Mouse (Mus musculus): ENCODE measurements around the gene Tldc1. TPM values are rescaled to one million over a fixed set of nuclear protein-coding genes. Genes with fewer than 3 reads are reported as not detected.

Gene Tldc1
- polyA plus RNA-seq, 1 experiment from 2014 or later, result 10.9 TPM

DNA sequence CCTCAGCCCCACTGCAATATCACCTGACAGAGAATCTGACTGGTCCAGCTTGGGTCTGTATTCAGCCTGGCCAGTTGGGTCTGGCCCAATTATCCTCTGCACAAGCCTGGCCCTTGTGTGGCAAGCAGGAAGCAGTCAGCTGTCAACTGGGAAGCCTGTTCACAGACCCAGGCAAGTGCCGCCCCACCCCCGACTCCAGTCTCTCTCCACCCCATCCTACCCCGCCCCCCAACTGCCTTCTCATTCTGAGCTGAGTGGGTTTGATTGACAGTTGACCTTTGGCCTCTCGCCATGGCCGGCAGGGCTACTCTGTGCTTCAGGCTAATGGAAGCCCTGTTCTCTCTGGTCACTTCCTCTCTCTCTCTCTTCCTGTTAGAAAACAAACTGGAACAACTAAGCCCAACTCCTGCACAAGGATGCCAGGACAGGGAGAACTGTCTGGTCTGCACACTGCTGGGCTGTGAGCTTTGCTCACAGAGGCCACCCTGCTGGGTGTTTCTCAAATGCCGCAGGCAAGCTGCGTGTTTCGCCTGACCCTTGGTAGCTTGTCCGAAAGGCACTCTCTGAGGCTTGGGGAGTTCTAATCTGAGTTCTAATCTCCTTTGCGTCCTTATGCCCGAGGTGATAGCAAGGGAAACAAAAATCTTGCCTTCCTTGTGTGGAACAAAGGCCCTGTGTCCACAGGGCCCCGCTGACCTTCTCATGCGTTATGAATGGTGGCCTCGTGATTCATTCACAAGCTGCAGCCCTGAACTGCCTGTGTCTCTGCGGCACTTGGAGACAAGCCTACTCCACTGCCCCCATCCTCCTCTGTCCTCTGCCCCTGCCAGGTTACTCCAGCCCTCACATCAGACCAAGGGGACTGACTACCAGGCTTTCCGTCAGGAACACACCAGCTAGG lies 13.8 kb upstream of the Tldc1 start:
- no peaks in the 10 kb centered on the region for H3K9me3 ChIP-seq (replicated peaks; ENCODE audit: control insufficient read depth, low read length, poor library complexity, severe bottlenecking)
- no peak overlapping the region for H3K4me3 ChIP-seq (ENCODE audit: low read depth, low read length)
- no peak overlapping the region for H3K4me2 ChIP-seq (ENCODE audit: low read length)
- peaks cover 5% of the 10 kb centered on the region; the same call in 1 of the 2 replicates for H3K4me1 ChIP-seq (ENCODE audit: control insufficient read depth, insufficient read depth, low read length)
- no peak overlapping the region; the same call in 1 of the 2 replicates for H3K9ac ChIP-seq (ENCODE audit: low read depth, low read length)
- H3K27me3 ChIP-seq (ENCODE audit: control insufficient read depth, insufficient read depth, low read depth, low read length), result no peaks in the 10 kb centered on the region
- ATAC-seq, result peak; percentile 37; the same call in 1 of the 2 replicates
- peak overlapping the region; percentile 43; the same call in 1 of the 2 replicates for H3K27ac ChIP-seq (ENCODE audit: low read length)
- H3K36me3 ChIP-seq (ENCODE audit: control insufficient read depth, insufficient read depth, low read length), result no peaks in the 10 kb centered on the region
- 8% methylated on average over 16 of the region's 16 CpGs for WGBS

DNA sequence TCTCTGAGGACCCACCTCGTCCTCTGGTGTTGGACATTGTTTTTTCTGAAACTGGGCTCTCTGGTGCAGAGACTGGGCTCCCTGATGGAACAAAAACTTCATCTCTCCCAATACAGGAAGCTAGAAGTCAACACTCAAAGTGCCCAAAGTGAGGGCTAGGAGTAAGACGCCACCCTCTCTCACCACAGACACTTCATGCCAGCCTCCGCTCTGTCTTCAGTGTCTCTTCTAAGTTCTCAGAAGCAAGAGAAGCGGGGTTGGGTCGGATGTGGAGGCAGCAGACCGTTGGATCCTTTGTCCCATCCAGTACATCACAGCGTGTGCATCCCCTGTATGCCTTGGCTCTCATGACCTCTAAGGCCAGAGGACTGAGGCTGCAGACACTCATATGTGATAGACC lies 11.4 kb upstream of the Tldc1 start:
- Histone ChIP-seq H3K4me3 (ENCODE audit: low read depth, low read length) (no peak overlapping the region), H3K4me2 (ENCODE audit: low read length) (no peak overlapping the region), H3K4me1 (ENCODE audit: control insufficient read depth, insufficient read depth, low read length) (peaks cover 5% of the 10 kb centered on the region; the same call in 1 of the 2 replicates), H3K9me3 (replicated peaks; ENCODE audit: control insufficient read depth, low read length, poor library complexity, severe bottlenecking) (no peaks in the 10 kb centered on the region), H3K27me3 (ENCODE audit: control insufficient read depth, insufficient read depth, low read depth, low read length) (no peaks in the 10 kb centered on the region), H3K36me3 (ENCODE audit: control insufficient read depth, insufficient read depth, low read length) (no peaks in the 10 kb centered on the region), H3K27ac (ENCODE audit: low read length) (no peak overlapping the region), H3K9ac (ENCODE audit: low read depth, low read length) (no peak overlapping the region)
- ATAC-seq, result no peak
- WGBS, result 86% methylated on average over 7 of the region's 7 CpGs

DNA sequence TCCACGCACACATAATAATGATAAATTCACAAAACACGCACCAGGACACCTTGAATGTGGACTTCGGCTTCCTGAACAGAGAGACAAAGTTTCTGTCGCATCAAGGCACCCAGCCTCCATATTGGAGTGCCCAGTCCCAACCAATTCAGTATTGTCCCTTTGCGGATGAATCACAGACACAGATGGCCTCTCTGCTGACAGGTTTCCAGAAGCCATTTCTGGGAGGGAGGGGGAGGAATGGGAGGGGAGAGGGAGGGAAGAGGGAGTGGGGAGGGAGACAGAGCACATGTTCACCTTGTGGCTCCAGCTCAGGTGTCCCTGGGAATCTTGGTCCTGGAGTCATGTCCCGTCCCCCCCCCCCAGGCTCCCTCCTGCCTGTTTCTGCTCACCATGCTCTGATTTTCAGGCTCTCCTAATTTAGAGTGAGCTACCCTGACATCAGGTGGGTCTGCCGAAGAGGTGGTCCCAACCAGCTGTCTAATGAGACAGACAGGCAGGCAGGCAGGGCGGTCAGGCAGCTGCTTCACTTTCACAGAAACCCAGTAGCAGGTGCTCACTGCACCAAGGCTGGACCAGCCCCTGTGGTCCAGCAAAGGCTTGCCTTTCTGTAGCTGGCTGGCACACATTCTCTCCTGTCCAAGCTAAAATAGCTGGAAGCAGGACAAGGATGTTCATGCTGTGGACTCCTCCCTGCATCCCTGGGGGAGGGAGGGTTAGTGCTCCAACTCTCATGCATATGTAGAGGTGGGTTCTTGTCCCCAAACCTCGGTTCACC lies 10.6 kb upstream of the Tldc1 start:
- Histone ChIP-seq H3K4me2 (ENCODE audit: low read length) (no peak overlapping the region), H3K9me3 (replicated peaks; ENCODE audit: control insufficient read depth, low read length, poor library complexity, severe bottlenecking) (no peaks in the 10 kb centered on the region), H3K9ac (ENCODE audit: low read depth, low read length) (no peak overlapping the region), H3K27ac (ENCODE audit: low read length) (no peak overlapping the region), H3K4me1 (ENCODE audit: control insufficient read depth, insufficient read depth, low read length) (peaks cover 5% of the 10 kb centered on the region; the same call in 1 of the 2 replicates), H3K27me3 (ENCODE audit: control insufficient read depth, insufficient read depth, low read depth, low read length) (no peaks in the 10 kb centered on the region), H3K36me3 (ENCODE audit: control insufficient read depth, insufficient read depth, low read length) (no peaks in the 10 kb centered on the region), H3K4me3 (ENCODE audit: low read depth, low read length) (no peak overlapping the region)
- 67% methylated on average over 9 of the region's 9 CpGs for WGBS
- ATAC-seq, result no peak

DNA sequence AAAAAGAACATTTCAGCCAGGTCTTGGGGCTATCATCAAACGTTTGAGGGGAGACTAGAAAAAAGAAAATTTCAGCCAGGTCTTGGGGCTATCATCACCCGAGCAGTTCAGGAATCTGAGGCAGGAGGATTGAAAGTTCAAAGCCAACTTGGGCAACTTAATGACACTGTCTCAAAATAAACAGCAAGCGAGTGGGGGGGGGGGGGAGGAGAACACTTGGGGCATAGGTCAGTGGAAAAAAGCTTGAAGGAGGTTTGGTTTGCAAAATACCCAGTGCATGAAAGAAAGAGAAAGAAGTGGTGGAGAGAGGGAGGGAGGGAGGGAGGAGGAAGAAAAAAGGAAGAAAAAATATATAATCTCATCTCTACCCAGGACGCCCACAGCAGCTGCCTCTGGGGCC lies 9.1 kb upstream of the Tldc1 start:
- 45% methylated on average over 4 of the region's 4 CpGs for WGBS
- Histone ChIP-seq H3K4me1 (ENCODE audit: control insufficient read depth, insufficient read depth, low read length) (peaks cover 5% of the 10 kb centered on the region; the same call in 1 of the 2 replicates), H3K27ac (ENCODE audit: low read length) (no peak overlapping the region), H3K4me2 (ENCODE audit: low read length) (no peak overlapping the region), H3K27me3 (ENCODE audit: control insufficient read depth, insufficient read depth, low read depth, low read length) (no peaks in the 10 kb centered on the region), H3K9me3 (replicated peaks; ENCODE audit: control insufficient read depth, low read length, poor library complexity, severe bottlenecking) (no peaks in the 10 kb centered on the region), H3K36me3 (ENCODE audit: control insufficient read depth, insufficient read depth, low read length) (no peaks in the 10 kb centered on the region), H3K9ac (ENCODE audit: low read depth, low read length) (no peak overlapping the region), H3K4me3 (ENCODE audit: low read depth, low read length) (no peak overlapping the region)
- ATAC-seq, result no peak

DNA sequence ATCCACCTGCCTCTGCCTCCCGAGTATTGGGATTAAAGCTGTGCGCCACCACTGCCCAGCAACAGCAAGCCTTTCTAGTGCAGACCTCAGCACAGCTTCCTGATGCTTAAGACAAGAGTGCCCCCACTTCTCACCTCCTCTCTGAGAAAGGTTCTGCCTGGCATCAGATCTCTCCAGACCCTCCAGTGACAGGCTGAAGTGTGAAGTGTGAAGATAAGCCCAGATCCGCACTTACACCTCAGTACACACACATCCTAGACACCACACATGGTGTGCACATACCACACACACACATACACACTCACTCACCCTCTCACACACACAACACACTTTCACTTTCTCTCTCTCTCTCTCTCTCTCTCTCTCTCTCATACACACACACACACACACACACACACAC lies 8.7 kb upstream of the Tldc1 start:
- H3K4me3 ChIP-seq (ENCODE audit: low read depth, low read length), result no peak overlapping the region
- 84% methylated on average over 3 of the region's 3 CpGs for WGBS

DNA sequence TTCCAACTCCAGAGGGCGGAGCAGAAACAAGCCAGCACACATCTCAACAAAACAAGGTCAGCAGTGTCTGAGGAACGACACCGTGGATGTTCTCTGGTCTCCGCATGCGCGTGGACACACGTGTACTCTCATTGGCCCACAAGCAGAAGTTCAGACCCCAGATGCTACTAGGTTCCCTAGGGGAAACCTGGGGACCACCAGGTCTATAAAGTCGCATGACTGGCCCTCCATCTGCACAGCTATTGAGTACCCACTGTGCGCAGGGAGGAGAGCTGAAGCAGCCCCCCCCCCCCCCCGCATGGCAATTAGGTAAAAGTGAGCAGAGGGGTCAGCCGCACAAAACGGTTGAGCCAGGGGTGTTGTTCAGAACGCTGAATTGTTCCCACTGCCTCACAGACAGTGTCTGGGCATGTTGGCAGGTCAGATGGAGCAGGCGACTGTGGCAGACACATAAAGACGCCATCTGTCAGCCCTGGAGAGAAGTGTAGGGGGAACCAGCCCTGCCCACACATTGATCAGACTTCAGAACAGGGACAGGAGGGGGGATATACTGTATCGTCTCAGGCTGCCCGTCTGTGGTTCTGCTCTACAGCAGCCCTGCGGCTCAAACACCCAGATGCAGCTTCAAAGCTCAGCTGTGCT lies 7.7 kb upstream of the Tldc1 start:
- ATAC-seq, result no peak
- Histone ChIP-seq H3K27me3 (ENCODE audit: control insufficient read depth, insufficient read depth, low read depth, low read length) (no peaks in the 10 kb centered on the region), H3K4me1 (ENCODE audit: control insufficient read depth, insufficient read depth, low read length) (no peaks in the 10 kb centered on the region; the same call in 1 of the 2 replicates), H3K9ac (ENCODE audit: low read depth, low read length) (no peak overlapping the region), H3K36me3 (ENCODE audit: control insufficient read depth, insufficient read depth, low read length) (no peaks in the 10 kb centered on the region), H3K4me3 (ENCODE audit: low read depth, low read length) (no peak overlapping the region), H3K27ac (ENCODE audit: low read length) (no peak overlapping the region), H3K9me3 (replicated peaks; ENCODE audit: control insufficient read depth, low read length, poor library complexity, severe bottlenecking) (no peaks in the 10 kb centered on the region), H3K4me2 (ENCODE audit: low read length) (no peak overlapping the region)
- WGBS, result 31% methylated on average over 18 of the region's 18 CpGs

More for the DNA sequence above, 8.7 kb upstream of the Tldc1 start:
- Histone ChIP-seq H3K4me2 (ENCODE audit: low read length) (no peak overlapping the region), H3K9me3 (replicated peaks; ENCODE audit: control insufficient read depth, low read length, poor library complexity, severe bottlenecking) (no peaks in the 10 kb centered on the region), H3K4me1 (ENCODE audit: control insufficient read depth, insufficient read depth, low read length) (peaks cover under 1% of the 10 kb centered on the region; the same call in 1 of the 2 replicates), H3K27ac (ENCODE audit: low read length) (no peak overlapping the region), H3K36me3 (ENCODE audit: control insufficient read depth, insufficient read depth, low read length) (no peaks in the 10 kb centered on the region), H3K27me3 (ENCODE audit: control insufficient read depth, insufficient read depth, low read depth, low read length) (no peaks in the 10 kb centered on the region), H3K9ac (ENCODE audit: low read depth, low read length) (no peak overlapping the region)
- no peak for ATAC-seq

DNA sequence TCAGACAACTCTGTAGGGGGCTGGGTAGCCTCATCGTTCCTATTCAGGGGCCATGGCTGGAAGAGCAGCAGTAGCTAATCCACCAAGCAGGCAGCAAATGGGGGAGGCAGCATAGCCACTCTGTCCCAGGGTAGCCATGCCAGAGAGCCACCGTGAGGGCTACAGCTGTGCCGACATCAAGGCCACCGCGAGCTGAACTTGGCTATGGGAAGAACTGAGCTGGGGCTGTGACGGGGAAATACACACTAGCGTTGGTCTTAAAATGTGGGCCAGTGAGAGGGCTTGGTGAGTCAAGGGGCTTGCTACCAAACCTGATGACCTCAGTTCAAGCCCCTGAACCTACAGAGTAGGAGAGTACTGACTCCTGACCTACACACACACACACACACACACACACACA lies 6.5 kb upstream of the Tldc1 start:
- H3K4me1 ChIP-seq (ENCODE audit: control insufficient read depth, insufficient read depth, low read length), result no peaks in the 10 kb centered on the region; the same call in 1 of the 2 replicates
- H3K27ac ChIP-seq (ENCODE audit: low read length), result no peak overlapping the region
- H3K9me3 ChIP-seq (replicated peaks; ENCODE audit: control insufficient read depth, low read length, poor library complexity, severe bottlenecking), result no peaks in the 10 kb centered on the region
- ATAC-seq, result no peak
- 60% methylated on average over 7 of the region's 7 CpGs for WGBS
- no peak overlapping the region for H3K9ac ChIP-seq (ENCODE audit: low read depth, low read length)
- H3K36me3 ChIP-seq (ENCODE audit: control insufficient read depth, insufficient read depth, low read length), result no peaks in the 10 kb centered on the region
- no peak overlapping the region for H3K4me3 ChIP-seq (ENCODE audit: low read depth, low read length)
- no peak overlapping the region for H3K4me2 ChIP-seq (ENCODE audit: low read length)
- H3K27me3 ChIP-seq (ENCODE audit: control insufficient read depth, insufficient read depth, low read depth, low read length), result no peaks in the 10 kb centered on the region

DNA sequence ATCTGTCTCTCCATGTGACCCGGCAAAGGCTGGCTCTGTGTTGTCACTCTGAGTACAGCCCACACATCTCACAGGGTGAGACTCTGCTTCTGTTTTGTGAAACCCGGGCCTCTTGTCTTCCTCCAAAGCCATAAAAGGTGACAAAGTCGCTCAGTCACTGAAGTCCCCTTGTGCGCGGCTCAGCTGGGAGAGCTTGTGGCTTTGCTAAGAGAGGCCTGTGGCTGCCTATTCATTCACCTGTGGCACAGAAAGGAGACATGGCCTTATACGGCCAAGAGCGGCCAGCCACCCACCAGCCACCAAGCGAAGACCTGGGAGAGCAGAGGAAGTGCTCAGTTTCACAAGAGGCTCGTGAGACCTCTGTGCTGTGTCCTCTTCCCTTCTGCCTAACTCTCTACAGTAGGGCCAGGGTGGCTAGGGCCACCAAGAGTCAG lies 5.9 kb upstream of the Tldc1 start:
- H3K27me3 ChIP-seq (ENCODE audit: control insufficient read depth, insufficient read depth, low read depth, low read length), result no peaks in the 10 kb centered on the region
- H3K4me1 ChIP-seq (ENCODE audit: control insufficient read depth, insufficient read depth, low read length), result no peaks in the 10 kb centered on the region; the same call in 1 of the 2 replicates
- no peak overlapping the region for H3K4me2 ChIP-seq (ENCODE audit: low read length)
- no peak for ATAC-seq
- no peak overlapping the region for H3K4me3 ChIP-seq (ENCODE audit: low read depth, low read length)
- H3K27ac ChIP-seq (ENCODE audit: low read length), result no peak overlapping the region
- no peaks in the 10 kb centered on the region for H3K36me3 ChIP-seq (ENCODE audit: control insufficient read depth, insufficient read depth, low read length)
- H3K9me3 ChIP-seq (replicated peaks; ENCODE audit: control insufficient read depth, low read length, poor library complexity, severe bottlenecking), result no peaks in the 10 kb centered on the region
- H3K9ac ChIP-seq (ENCODE audit: low read depth, low read length), result no peak overlapping the region
- WGBS, result 47% methylated on average over 9 of the region's 9 CpGs

Measured in midbrain, embryonic 16.5 days (tissue).